Mouse (Mus musculus) hindbrain, embryonic 11.5 days (tissue): ENCODE measurements around the gene Fbxo2. TPM values are rescaled to one million over a fixed set of nuclear protein-coding genes. Genes with fewer than 3 reads are reported as not detected.

Source experiments
- ATAC-seq: fragments of 200-750 bp; cut with Nextera tagmentation; 2 replicates; pipeline ENCODE4 v1.8.0; 2017; ENCODE audit warnings: mild to moderate bottlenecking, moderate TSS enrichment, moderate library complexity; ENCODE audit not compliant: low FRiP score
- DNase-seq: peaks from one replicate; pipeline ENCODE4 v3.0.0-alpha.2; 2015; ENCODE audit warnings: low spot score
- H3K27ac ChIP-seq: fragments of 300-500 bp; sonication (generic); 2 replicates; pipeline ENCODE4 v1.5.1; 2014; ENCODE audit warnings: mild to moderate bottlenecking, low read depth, low read length
- H3K27me3 ChIP-seq: fragments of 300-500 bp; sonication (generic); 2 replicates; pipeline ENCODE4 v1.6.1; 2014; ENCODE audit warnings: mild to moderate bottlenecking, low read length, moderate library complexity, mixed read lengths; ENCODE audit not compliant: control insufficient read depth, insufficient read depth
- H3K36me3 ChIP-seq: fragments of 300-500 bp; sonication (generic); 2 replicates; pipeline ENCODE4 v1.6.1; 2014; ENCODE audit warnings: mild to moderate bottlenecking, low read length, moderate library complexity, mixed read lengths; ENCODE audit not compliant: control insufficient read depth, insufficient read depth
- H3K4me1 ChIP-seq: fragments of 300-500 bp; sonication (generic); replicated peaks from 2 replicates; pipeline ENCODE4 v1.6.1; 2014; ENCODE audit warnings: low read length, mixed read lengths; ENCODE audit not compliant: control insufficient read depth, insufficient read depth
- H3K4me2 ChIP-seq: fragments of 300-500 bp; sonication (generic); replicated peaks from 2 replicates; pipeline ENCODE4 v1.6.1; 2014; ENCODE audit warnings: mild to moderate bottlenecking, low read depth, low read length
- H3K4me3 ChIP-seq: fragments of 300-500 bp; sonication (generic); 2 replicates; pipeline ENCODE4 v1.5.1; 2014; ENCODE audit warnings: low read depth, low read length
- H3K9ac ChIP-seq: fragments of 300-500 bp; sonication (generic); 2 replicates; pipeline ENCODE4 v1.6.1; 2014; ENCODE audit warnings: low read depth, low read length
- H3K9me3 ChIP-seq: fragments of 300-500 bp; sonication (generic); 2 replicates; pipeline ENCODE4 v1.6.1; 2016; ENCODE audit warnings: low read length; ENCODE audit not compliant: control insufficient read depth
- WGBS: fragments of 180-500 bp; shearing (Covaris S2); extraction: QIAGEN DNeasy Blood & Tissue Kit; methylation state at CpG from one replicate; pipeline ENCODE4 v1.1.7; 2014; 5-methylcytosine and 5-hydroxymethylcytosine counted together
- polyA plus RNA-seq: library from polyadenylated mRNA; unstranded; fragments of >200 nt; fragmentation: Nextera tagmentation; extraction: Ambion mirVana; gene quantifications from 2 replicates; pipeline ENCODE4 v1.2.1, GENCODE M21; 2014

Gene Fbxo2
- polyA plus RNA-seq, 1 experiment from 2014 or later, result 3.0 TPM

GRCm38 (mm10) chr4:148121362-148121761 lies 39.1 kb upstream of the Fbxo2 start:
- Histone ChIP-seq H3K36me3 (no peaks in the 10 kb centered on the region), H3K27me3 (no peaks in the 10 kb centered on the region), H3K4me3 (no peak overlapping the region), H3K9ac (no peak overlapping the region), H3K4me2 (no peak overlapping the region), H3K27ac (no peak overlapping the region), H3K9me3 (no peaks in the 10 kb centered on the region), H3K4me1 (no peaks in the 10 kb centered on the region; the same call in 1 of the 2 replicates)
- 89% methylated on average over 4 of the region's 4 CpGs for WGBS
- DNase-seq (no peak), ATAC-seq (no peak)

GRCm38 (mm10) chr4:148121982-148122693 lies 38.3 kb upstream of the Fbxo2 start:
- peak overlapping the region; percentile 33; the same call in 1 of the 2 replicates for H3K27ac ChIP-seq
- ATAC-seq, result peak; percentile 88
- peak; percentile 48 for DNase-seq
- H3K4me2 ChIP-seq, result no peak overlapping the region
- H3K9ac ChIP-seq, result no peak overlapping the region
- no peaks in the 10 kb centered on the region for H3K27me3 ChIP-seq
- 5% methylated on average over 6 of the region's 6 CpGs for WGBS
- no peaks in the 10 kb centered on the region for H3K9me3 ChIP-seq
- H3K4me3 ChIP-seq, result no peak overlapping the region
- no peaks in the 10 kb centered on the region; the same call in none of the 2 replicates for H3K4me1 ChIP-seq
- H3K36me3 ChIP-seq, result no peaks in the 10 kb centered on the region

GRCm38 (mm10) chr4:148122694-148123066 lies 37.7 kb upstream of the Fbxo2 start:
- Histone ChIP-seq H3K4me3 (no peak overlapping the region), H3K36me3 (no peaks in the 10 kb centered on the region), H3K4me2 (no peak overlapping the region), H3K9ac (no peak overlapping the region), H3K9me3 (no peaks in the 10 kb centered on the region), H3K4me1 (no peaks in the 10 kb centered on the region; the same call in none of the 2 replicates), H3K27me3 (no peaks in the 10 kb centered on the region), H3K27ac (peak overlapping the region; percentile 33; the same call in 1 of the 2 replicates)
- DNase-seq (no peak), ATAC-seq (peak; percentile 4; the same call in 1 of the 2 replicates)
- 82% methylated on average over 3 of the region's 3 CpGs for WGBS

GRCm38 (mm10) chr4:148128241-148128640 lies 32.2 kb upstream of the Fbxo2 start:
- DNase-seq (no peak), ATAC-seq (no peak)
- H3K9ac ChIP-seq, result peak overlapping the region; percentile 21; the same call in 1 of the 2 replicates
- WGBS, result 50% methylated on average over 1 of the region's 1 CpGs
- H3K4me1 ChIP-seq, result peaks cover 3% of the 10 kb centered on the region; the same call in 1 of the 2 replicates
- H3K9me3 ChIP-seq, result no peaks in the 10 kb centered on the region
- peak overlapping the region; percentile 70 for H3K4me3 ChIP-seq
- no peaks in the 10 kb centered on the region for H3K36me3 ChIP-seq
- H3K27ac ChIP-seq, result peak overlapping the region; percentile 99; the same call in 1 of the 2 replicates
- no peaks in the 10 kb centered on the region; the same call in 1 of the 2 replicates for H3K27me3 ChIP-seq
- H3K4me2 ChIP-seq, result peak overlapping the region; percentile 88

GRCm38 (mm10) chr4:148128672-148129071 lies 31.7 kb upstream of the Fbxo2 start:
- 77% methylated on average over 2 of the region's 2 CpGs for WGBS
- H3K27ac ChIP-seq, result peak overlapping the region; percentile 99; the same call in 1 of the 2 replicates
- peak overlapping the region; percentile 70 for H3K4me3 ChIP-seq
- peaks cover 3% of the 10 kb centered on the region; the same call in 1 of the 2 replicates for H3K4me1 ChIP-seq
- DNase-seq (no peak), ATAC-seq (no peak)
- no peaks in the 10 kb centered on the region; the same call in 1 of the 2 replicates for H3K27me3 ChIP-seq
- H3K4me2 ChIP-seq, result peak overlapping the region; percentile 88
- no peaks in the 10 kb centered on the region for H3K9me3 ChIP-seq
- H3K9ac ChIP-seq, result peak overlapping the region; percentile 96
- H3K36me3 ChIP-seq, result no peaks in the 10 kb centered on the region

GRCm38 (mm10) chr4:148130133-148130532 lies 30.3 kb upstream of the Fbxo2 start, which contains the start of gene Mad2l2:
Mad2l2 (plus strand) TSS chr4:148130384.
- no peaks in the 10 kb centered on the region; the same call in 1 of the 2 replicates for H3K27me3 ChIP-seq
- DNase-seq, result no peak
- WGBS, result under 1% methylated on average over 18 of the region's 18 CpGs

GRCm38 (mm10) chr4:148130561-148131413 lies 29.6 kb upstream of the Fbxo2 start, which contains the start of gene Draxin:
Draxin (minus strand) TSS chr4:148130698.
- H3K4me3 ChIP-seq, result peak within 1 kb of the TSS; percentile 70
- no peaks in the 10 kb centered on the region; the same call in 1 of the 2 replicates for H3K27me3 ChIP-seq
- H3K9me3 ChIP-seq, result no peaks in the 10 kb centered on the region
- ATAC-seq (peak; percentile 87), DNase-seq (peak; percentile 86)
- peak within 1 kb of the TSS; percentile 88 for H3K4me2 ChIP-seq
- H3K4me1 ChIP-seq, result peaks cover 3% of the 10 kb centered on the region; the same call in 1 of the 2 replicates
- peak within 1 kb of the TSS; percentile 99 for H3K27ac ChIP-seq
- peak within 1 kb of the TSS; percentile 96 for H3K9ac ChIP-seq
- 0% methylated on average over 63 of the region's 87 CpGs for WGBS
- no peaks in the 10 kb centered on the region for H3K36me3 ChIP-seq

More at GRCm38 (mm10) chr4:148130133-148130532, 30.3 kb upstream of the Fbxo2 start, which contains the start of gene Mad2l2:
- Histone ChIP-seq H3K4me2 (peak within 1 kb of the TSS; percentile 88), H3K27ac (peak within 1 kb of the TSS; percentile 99), H3K4me3 (peak within 1 kb of the TSS; percentile 70), H3K9me3 (no peaks in the 10 kb centered on the region), H3K36me3 (no peaks in the 10 kb centered on the region), H3K4me1 (peaks cover 3% of the 10 kb centered on the region; the same call in 1 of the 2 replicates), H3K9ac (peak within 1 kb of the TSS; percentile 96)
- no peak for ATAC-seq

GRCm38 (mm10) chr4:148131497-148132081 lies 28.8 kb upstream of the Fbxo2 start:
- under 1% methylated on average over 21 of the region's 21 CpGs for WGBS
- Histone ChIP-seq H3K27ac (peak overlapping the region; percentile 99), H3K27me3 (no peaks in the 10 kb centered on the region; the same call in 1 of the 2 replicates), H3K36me3 (no peaks in the 10 kb centered on the region), H3K9ac (peak overlapping the region; percentile 96), H3K4me2 (peak overlapping the region; percentile 88), H3K4me3 (peak overlapping the region; percentile 70), H3K9me3 (no peaks in the 10 kb centered on the region), H3K4me1 (peaks cover 3% of the 10 kb centered on the region; the same call in 1 of the 2 replicates)
- ATAC-seq (peak; percentile 75), DNase-seq (peak; percentile 78)
